Mouse (Mus musculus): Measurements from ENCODE around the gene Ikzf2.

Ikzf2 gene

DNA sequence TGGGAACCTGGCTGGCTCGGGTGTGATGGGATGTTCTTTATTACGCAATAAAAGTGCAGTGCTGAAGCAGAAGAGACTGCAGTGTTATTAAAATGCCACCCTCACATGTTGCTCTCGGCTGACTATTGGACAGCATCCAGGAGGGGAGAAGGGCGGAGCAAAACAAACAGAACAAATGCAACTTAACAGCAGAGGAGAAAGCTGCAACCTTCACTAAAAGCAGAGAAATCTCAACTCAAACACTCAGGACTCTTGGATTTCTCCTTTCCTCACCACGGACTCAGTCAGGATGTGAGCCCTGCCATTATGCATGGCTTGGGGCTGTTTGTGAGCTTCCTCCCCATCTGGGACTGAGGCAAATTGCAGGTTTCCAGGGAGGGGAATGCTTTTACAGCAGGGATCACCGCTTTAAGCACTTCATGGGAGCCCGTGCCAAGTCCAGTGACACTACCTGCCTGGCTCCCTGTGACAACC, 95.7 kb downstream of the Ikzf2 start:
- CTCF ChIA-PET = no interaction called here

DNA sequence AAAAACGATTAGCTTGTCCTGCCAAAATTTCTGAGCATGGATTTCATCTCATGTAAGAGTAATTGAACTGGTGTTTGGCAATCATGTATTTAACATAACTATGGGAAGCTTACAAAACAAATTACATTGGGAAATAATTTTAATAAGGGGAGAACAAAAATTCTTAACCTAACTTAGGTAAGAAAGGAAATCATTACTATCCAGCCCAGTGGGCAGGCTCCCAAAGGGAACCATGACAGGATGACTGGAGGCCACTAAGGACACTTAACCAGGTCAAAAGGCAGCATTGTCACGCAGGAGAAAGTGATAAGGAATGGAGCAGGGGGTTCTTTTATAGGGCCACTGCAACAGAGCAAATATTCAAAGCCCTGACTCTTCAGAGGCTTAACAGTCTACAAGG, 101.5 kb downstream of the Ikzf2 start:
- CTCF ChIA-PET = no interaction called here

DNA sequence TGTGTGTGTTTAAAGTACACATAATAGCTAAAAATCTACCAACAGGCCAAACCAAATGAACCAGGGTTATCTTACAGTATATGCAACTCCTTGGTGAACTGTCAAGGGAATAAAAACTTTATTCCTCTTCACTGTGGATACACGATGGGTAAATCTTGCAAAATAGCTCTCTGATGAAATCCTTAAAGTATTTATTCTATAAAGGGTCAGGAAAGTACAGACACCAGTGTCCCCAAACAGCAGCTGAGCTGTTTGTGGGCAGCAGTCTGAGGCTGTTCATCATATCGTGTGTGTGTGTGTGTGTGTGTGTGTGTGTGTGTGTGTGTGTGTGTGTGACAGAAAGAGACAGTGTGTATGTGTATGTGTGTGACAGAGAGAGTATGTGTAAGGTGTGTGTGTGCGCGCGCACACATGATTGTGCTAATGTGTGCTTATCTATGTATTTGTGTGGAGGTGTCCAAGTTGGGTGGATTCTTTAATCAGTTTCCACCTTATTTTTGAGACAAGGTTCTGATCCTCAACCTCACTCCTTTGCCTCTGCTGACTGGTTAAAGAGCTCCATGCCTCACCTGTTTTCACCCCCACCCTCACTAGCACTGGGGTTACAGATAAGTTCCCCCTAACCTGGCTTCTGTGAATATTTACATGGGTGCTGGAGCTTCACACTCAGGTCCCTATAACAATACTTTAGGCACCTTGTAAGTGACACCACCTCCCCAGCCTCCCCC, 102.9 kb downstream of the Ikzf2 start:
- CTCF ChIA-PET = no interaction called here

DNA sequence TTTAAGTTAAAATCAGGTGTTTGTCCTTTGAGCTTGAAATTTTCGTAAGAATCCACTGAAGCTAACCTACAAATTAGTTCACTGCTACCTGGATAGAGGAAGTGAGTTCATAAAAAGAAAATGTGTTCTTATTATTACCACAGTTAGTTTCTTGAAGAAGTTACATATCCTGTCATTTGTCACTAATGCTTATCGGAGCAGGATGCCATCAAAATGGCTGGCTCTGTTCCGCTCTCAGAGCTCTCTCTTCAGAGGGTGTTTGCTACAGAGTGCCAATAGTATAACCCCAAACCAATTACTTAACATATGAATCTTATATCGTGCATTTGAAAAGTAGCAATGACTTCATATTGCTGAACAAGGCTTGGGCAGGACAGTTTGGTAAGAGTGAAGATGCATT, 108.1 kb downstream of the Ikzf2 start:
- CTCF ChIA-PET = no interaction called here

DNA sequence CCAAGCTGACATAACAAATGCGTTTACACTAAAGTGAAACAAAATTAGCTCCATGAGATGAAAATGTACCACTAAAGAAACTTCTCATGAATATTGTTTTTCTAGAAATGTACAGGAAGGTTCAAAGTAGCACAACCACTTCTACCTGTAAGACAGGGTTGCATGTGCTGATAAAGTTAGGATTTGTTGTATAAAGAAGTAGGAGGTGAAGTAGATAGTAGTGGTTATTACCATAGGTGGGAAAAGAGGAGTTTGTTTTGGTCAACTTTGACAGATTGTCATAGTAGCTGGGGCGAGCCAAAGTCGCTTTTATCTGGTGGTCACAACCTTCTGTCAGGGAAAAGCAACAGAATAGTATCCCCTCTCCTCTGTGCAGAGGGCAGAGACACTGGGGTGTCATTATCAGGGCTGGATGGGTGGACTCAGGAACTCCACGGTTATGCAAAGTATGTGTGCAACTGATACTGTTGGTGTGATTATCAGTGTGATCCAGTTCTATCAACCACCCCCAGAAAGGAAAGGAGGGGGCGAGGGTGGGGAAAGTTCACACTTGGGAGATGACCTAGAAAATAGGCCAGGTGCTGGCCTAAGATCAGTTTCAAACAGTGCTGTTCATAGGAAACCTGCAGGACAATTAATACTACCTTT, 127.5 kb downstream of the Ikzf2 start:
- CTCF ChIA-PET = no interaction called here

DNA sequence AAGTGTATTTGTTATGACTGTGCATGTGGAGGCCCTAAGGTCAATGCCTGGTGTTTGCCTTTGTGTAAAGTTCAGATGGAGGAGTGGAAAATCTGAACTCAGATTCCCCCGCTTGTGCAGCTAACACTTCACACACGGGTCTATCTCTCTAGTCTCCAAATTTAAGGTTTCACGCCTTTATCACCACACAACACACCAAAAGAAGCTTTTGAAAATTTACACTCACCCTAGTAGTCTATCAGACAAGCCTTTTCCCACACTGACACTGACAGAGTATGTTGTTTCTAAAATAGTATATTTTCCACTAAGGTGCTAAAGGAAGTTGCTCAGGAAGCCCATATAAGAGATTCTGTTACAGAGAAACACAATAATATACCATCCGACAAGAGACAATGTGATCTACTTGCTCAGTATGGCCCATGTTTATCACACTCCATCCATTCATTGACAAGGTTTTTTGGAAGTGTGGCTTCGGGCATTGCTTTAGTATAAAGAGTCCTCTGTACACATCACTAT, 131.4 kb downstream of the Ikzf2 start:
- CTCF ChIA-PET = no interaction called here

DNA sequence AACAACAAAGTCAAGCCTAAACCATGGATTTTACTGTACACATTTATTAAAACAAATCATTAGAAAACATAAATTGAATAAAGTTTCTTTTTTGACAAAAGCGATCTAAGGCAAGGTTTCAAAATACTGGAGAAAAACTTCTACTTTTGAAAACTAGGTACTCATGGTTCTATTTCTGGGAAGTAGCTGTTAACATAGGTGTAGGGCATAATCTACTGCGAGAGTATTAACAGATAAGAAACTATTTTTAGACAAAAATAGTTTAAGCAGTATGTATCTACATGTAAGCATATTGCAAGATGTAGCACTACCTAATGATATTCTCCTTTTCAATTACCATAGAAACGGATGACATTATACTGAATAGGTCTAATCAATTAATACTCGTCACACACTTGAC, 137.1 kb downstream of the Ikzf2 start:
- CTCF ChIA-PET = no interaction called here

DNA sequence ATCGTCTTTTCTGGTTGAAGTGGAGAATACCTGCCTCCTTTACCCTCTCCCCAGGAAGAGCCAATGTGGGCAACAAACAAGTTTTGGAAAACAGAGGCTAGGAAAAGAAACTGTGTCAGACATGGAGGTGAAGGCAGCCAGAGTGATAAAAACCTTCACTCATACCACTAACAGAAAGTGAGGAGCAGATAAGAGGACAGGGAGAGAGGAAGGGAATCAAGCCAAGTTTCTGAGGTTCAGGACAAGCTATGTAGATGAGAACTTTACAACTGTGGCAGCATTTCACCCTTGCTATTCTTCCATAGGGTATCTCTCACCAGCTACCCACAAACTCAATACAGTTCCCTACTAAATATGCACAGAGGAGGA, 141.2 kb downstream of the Ikzf2 start:
- CTCF ChIA-PET = no interaction called here

DNA sequence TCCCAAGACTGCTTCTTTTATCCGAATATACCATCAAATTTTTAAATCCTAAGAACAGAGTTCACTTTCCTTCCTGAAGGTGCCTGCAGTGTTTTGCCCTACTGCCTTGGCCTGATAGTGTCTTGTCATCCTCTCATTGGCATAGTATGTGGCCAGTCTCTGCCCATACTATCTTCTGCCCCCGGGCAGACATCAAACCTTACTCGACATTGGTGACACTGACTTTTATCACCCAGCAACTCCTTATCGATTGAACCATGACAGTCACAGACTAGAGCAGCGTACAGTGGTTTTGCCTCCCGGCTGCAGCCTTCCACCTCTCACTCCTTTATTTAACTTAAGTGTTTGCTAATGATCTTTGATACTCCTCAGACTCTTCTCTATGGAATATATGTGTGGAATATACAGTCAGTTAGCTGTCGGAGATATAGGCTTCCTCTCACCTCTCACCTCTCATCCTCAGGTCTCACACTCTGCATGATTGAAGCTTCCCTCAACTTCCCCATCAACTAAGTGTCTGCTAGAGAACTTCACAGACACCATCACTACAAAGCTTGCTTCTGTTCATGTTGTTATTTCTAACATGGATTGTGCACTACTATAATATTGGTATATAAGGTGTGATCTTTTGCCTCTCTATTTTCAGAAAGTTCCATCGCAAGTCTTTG, 141.7 kb downstream of the Ikzf2 start:
- CTCF ChIA-PET = no interaction called here

DNA sequence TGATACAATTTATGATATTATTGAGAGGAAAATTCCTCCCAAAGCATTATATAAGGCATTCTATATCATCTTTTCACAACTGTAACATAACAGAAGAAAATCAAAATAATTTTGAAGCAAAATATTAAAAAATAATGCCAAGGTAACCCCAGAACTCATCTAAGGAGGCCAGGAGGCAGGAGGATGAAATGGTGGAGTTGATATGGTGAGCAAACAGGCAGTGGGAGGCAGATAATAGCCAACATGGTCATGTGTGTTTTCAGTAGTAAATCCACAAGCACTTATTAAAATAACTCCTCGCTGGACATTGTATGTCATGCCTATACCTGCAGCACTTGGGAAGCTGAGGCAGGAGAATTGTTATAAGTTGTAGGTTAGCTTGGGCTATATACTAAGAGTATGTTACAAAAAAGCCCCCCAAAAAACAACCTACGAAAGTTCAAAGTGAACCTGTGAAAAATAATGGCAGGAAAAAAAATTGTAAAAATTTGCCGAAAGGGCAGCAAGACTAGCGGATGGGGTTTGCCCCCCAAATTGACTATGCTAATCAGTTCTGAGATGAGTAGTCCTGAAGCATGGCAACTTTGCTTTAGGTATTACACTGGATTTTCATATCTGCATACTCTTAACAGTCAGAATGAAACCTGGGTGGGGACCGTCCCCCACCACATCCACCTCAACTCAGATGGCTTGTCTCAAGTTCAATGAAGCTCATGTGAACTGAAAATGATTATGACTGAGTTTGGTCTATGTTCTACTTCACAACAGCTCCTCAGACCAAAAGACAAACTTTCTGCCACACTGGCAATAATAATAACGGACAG, 143.1 kb downstream of the Ikzf2 start:
- CTCF ChIA-PET = no interaction called here

DNA sequence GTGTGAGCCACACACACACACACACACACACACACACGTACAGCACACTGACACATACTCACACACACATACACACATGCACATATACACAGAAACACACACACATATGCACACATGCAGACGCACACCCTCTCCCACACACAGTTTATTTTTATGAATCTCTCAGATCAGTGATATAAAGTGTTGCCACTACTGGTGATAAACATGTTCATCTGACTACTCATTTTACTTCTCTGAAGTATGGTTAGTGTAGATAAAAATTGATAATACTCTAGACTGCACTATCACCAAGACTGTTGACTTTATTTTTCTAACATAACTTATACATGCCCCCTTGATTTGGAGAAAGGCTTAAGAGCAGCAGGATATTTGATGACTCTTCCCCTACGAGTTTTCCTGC, 144.5 kb downstream of the Ikzf2 start:
- CTCF ChIA-PET = no interaction called here

DNA sequence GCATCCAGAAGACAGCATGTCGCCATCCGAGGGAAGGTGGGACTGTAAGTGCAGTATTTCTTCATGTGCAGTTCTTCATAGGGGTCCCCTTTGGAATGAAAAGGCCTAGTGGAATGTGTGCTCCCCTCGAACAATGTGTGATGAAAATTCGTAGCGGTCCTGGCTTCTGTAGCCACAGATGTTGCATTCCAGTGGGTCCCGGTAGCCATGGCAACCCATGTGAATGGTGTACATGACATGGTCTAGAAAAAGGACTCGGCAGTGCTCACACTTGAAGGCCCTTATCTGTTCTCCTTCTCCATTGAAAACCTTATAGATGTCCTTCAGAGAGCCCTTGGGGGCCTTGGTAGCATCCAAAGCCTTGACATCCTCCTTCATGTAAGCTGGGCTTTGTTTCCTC, 148.4 kb downstream of the Ikzf2 start:
- CTCF ChIA-PET = no interaction called here

DNA sequence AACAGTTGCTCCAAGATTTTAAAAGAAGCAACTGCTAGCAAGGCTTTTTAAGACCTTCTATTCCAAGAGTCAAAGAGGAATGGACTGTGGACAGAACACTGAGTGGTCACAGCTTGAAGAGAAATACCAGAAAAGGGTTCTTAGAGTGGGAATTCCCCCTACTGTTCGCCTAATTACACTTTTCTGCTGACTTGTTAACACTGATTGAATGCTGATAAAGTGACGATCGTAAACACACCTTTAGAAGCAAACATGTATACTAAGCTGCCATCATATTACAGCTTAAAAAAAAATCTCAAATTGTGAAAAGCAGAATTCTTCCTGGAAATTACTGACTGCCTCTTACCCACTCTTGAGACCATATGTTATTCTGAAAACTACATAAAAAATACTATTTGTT, 149.4 kb downstream of the Ikzf2 start:
- CTCF ChIA-PET = no interaction called here

DNA sequence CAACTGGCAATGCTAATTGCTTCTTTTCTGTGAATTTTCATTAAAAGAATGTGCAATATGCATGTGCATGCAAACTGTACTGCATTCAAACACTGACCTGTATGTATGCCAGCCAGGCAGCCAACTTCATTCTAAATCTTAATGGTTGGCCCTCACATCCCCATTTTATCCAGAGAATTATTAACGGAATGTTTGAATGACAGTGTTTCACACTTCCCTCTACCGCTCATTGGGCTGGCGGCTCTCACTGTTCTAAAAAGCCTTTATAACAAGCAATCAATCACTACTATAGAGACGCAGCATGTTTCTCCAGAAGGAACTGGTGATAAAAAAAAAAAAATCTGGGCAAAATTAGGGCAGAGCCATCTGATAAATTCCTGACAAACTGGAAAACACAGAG, 151.5 kb downstream of the Ikzf2 start:
- CTCF ChIA-PET = no interaction called here

DNA sequence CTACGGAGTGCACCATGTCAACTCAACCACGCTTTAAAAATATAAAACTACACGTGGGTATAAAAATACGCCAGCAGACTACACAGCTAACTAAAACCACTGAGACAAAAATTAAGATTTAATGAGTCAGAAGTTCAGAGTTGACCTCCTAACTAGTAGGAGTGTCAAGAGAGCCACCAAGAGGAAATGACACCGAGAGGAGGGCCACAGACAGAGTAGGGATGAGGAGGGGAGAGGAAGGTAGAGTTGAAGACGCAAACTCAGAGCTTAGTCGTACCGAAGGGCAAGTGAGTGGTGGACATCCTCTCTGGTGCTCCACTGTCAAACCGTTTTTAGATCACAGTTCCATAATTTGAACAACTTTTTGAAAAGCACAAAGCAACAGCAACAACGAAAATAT, 154.0 kb downstream of the Ikzf2 start:
- CTCF ChIA-PET = interaction anchor here (0.6 kb wide), 1 partner anchor 283 kb away, joined by 3 read pairs; no protein-coding TSS in a partner anchor

DNA sequence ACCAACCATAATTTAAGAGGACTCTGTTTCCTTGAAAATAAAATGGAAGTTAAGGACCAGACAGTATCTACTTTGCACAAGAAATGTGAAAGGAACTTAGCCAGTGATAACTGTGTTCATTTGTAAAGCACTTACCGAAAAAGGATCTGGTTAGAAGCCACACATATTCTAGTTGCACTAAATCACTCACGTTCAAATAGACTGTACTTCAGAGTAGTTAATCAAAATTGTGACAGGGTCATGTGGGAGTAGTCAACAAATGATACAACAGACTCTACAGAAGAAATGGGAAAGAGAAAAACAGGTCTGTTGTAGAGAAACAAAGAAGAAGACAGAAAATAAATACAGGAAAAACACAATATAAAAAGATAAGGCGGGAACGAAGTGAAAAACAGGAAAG, 158.3 kb downstream of the Ikzf2 start:
- CTCF ChIA-PET = no interaction called here

DNA sequence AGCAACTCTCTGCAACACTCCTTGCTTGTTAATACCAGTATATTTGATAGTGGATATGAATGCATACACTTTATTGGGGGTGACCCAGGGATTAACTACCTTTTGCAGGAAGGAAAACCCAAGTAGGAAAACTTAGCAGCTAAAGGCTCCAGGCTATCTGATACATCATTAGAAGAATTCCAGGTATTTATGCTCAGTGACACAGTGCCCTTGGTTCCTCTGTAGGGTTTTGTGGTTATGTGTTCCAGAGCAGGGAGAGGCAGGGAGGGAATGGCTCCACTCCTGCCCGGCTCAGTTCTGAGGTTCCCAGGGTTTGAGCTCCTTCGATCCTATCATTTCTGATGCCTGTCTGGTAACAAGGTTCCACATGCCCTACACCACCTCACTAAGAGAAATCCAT, 165.4 kb downstream of the Ikzf2 start:
- CTCF ChIA-PET = no interaction called here

DNA sequence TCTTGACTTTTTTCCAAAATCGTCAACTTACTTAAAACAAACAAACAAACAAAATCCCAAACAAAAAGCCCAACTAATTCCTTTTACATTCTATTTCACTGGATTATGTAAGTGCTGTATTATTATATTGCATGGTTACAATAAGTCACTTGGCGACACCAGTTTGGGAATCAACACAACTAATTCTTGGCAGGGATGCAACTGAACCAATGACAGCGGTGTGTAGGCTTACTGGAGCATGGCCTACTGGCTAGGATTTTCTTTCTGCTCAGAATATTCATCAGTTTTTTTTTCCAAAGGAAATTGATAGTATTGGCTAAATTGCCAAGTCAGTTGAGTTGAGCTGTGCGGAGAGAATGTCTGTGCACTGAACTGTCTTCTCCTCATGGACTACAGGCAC, 167.7 kb downstream of the Ikzf2 start:
- CTCF ChIA-PET = no interaction called here

DNA sequence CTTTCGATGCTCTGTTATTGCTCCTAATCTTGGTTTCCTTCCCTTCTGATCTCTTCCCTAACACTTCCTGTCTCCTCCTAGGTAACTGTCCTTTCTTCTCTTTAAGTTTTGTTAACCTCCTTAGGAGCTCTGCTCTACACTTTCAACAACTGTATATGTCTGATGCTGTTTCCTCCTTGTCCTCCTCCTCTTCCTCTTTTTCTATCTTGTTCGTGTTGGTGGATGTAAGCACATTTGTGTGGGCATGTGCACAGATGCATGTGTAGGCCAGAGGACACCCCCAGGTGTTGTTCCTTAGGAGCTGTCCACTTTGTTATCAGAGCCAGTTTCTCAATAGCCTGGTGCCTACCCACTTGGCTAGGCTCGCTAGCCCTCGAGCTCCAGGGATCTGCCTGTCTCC, 169.0 kb downstream of the Ikzf2 start:
- CTCF ChIA-PET = no interaction called here

DNA sequence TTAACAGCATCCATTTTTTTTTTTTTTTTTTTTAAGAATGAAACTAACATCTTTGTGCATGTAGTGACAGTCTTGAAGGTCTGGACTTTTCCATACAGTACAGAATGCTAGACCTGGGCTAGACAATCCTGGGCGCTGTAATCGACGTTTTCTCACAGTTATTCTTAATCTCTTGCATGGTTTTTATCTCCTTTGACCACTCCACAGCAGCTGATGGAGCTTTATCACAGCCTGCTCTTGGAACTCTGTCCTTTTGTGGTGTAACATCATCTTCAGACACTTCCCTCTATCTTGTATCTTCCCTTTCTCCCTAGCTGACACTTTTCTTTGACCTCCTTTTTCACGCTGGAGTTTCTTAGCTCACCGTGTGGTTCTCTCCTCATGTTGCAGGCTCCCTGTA, 170.9 kb downstream of the Ikzf2 start:
- CTCF ChIA-PET = no interaction called here

DNA sequence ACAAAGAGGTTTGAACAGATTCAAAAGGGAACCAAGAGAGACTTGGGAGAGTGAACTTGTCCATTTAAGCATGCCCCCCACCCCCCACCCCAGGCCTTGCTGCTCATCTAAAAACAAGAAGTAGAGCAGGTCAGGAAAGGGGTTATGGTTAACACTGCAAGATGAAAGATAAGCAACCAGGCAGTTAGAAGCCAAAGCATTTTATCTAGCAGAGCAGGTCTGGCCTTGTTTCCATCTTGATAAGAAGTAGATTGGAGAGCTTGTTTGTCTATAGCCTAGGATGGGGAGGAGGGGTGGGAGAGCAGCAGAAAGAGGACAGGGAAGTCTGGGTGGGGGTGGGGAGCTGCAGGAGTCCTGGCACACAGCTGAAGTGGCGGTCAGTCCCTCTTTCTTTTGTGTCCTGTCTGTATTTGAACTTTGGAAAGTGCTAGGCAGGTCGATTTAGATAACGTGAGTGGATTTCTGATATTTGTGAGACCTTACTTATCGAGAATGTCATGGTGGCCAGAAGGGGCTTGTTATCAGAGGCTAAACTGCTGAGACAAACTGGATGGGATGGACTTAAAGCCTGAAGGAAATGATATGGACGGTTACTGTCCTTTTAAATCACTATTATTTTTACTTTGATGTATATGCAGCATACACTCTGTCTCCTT, 173.3 kb downstream of the Ikzf2 start:
- CTCF ChIA-PET = no interaction called here

DNA sequence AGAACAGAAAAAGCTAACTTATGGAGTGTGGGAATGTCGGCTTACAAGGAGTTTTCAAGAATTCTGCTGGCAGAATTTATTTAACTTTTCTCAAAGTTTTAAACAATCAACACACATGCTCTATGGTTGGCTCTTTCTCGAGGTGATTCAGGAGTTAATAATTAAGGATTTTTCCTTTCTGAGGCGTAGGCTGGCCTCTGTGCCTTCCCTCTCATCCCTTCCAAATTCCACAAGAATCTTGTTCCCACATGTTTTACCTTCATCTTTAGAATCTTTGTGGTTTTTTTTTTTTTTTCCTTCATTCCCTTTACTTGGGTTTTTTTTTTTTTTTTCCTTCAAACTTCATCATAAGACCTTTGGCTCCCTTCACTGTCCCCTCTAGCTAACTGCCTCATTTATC, 178.8 kb downstream of the Ikzf2 start:
- CTCF ChIA-PET = no interaction called here

All from spleen, embryonic (tissue).